Mouse (Mus musculus): ENCODE measurements around the gene Sox18. TPM values are rescaled to one million over a fixed set of nuclear protein-coding genes. Genes with fewer than 3 reads are reported as not detected.

Gene Sox18
- total and polyA plus RNA-seq, 3 experiments = 0.04 TPM; not detected in 2

DNA sequence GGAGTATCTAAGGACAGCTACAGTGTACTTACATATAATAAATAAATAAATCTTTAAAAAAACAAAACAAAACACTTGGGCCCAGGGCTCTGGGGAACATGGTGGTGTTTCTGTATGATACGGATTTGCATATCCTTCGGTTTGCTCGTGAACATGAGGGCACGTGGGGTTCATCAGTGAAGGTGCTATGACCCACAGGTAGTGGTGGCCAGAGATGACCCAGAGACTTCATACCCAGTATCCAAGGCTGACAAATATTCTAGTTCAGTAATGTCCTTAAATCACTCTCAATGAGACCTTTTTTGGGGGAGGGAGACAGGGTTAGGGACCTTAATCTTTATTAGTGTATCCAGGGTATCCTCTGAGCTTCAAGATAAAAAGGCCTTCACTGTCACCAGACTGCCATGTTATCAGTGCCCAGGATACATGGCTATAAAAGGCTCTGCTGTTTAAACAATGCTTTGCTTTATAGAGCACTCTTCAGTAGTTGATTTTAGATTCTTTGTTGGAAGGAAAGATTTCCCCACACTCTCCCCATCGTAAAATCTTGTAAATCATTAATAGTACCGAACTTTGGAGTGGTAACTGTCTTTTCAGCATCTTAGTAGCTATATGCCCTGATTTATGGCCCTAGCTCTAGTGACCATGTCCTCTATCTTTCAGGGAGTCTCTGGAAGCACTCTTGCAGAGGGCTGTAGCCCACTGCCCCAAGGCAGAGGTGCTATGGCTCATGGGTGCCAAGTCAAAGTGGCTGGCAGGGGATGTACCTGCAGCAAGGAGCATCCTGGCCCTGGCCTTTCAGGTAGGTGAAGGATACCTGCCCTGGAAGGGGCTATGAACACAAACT lies 24.6 kb downstream of the Sox18 start:
- Histone ChIP-seq H3K27me3 (ENCODE audit: control insufficient read depth in 1 of 2, insufficient read depth in 2 of 2, low read length in 2 of 2) (no peaks in the 10 kb centered on the region), H3K36me3 (ENCODE audit: control insufficient read depth in 1 of 2, insufficient read depth in 2 of 2, low read length in 2 of 2) (peaks cover 0 to 17% of the 10 kb centered on the region in 2 experiments; a peak in 2 of 4 replicates), H3K9ac (ENCODE audit: control insufficient read depth, low read depth, low read length, poor library complexity, severe bottlenecking) (no peak overlapping the region), H3K4me1 (ENCODE audit: control insufficient read depth in 1 of 2, insufficient read depth in 2 of 2, low read length in 2 of 2) (no peaks in the 10 kb centered on the region), H3K9me3 (replicated peaks; ENCODE audit: insufficient read depth, low read length) (no peaks in the 10 kb centered on the region), H3K27ac (ENCODE audit: control insufficient read depth, low read depth, low read length) (no peak overlapping the region), H3K79me2 (ENCODE audit: control insufficient read depth, insufficient read depth, low read length, poor library complexity) (no peaks in the 10 kb centered on the region), H3K4me3 (ENCODE audit: control insufficient read depth in 1 of 2, insufficient read depth in 1 of 2, low read depth in 2 of 2, low read length in 2 of 2) (no peak overlapping the region)
- no peak for DNase-seq (ENCODE audit: low read depth, low spot score)
- TF ChIP-seq MEF2A (IDR thresholded peaks at IDR 0.05; ENCODE audit: extremely low read depth, insufficient replicate concordance, low read depth, low read length, poor library complexity, severe bottlenecking) = no peak
- no peak for TF ChIP-seq MAX (IDR thresholded peaks at IDR 0.05; ENCODE audit: low read length)
- no peak for TF ChIP-seq ZMIZ1 (IDR thresholded peaks at IDR 0.05; ENCODE audit: low read depth, low read length)
- TF ChIP-seq MXI1 (IDR thresholded peaks at IDR 0.05; ENCODE audit: low read depth, low read length) = no peak
- TF ChIP-seq ZC3H11A (IDR thresholded peaks at IDR 0.05; ENCODE audit: low read depth, low read length) = no peak
- TF ChIP-seq UBTF (IDR thresholded peaks at IDR 0.05; ENCODE audit: borderline replicate concordance, insufficient read depth, low read depth, low read length) = no peak
- TF ChIP-seq CHD2 (IDR thresholded peaks at IDR 0.05; ENCODE audit: low read length) = no peak
- no peak for TF ChIP-seq ZKSCAN1 (IDR thresholded peaks at IDR 0.05; ENCODE audit: low read depth, low read length)
- TF ChIP-seq TCF12 (IDR thresholded peaks at IDR 0.05; ENCODE audit: low read depth, low read length) = no peak
- TF ChIP-seq CHD1 (IDR thresholded peaks at IDR 0.05; ENCODE audit: low read depth, low read length) = no peak
- no peak for TF ChIP-seq GATA1 (IDR thresholded peaks at IDR 0.05; ENCODE audit: low read depth, low read length)
- no peak for TF ChIP-seq RAD21 (IDR thresholded peaks at IDR 0.05; ENCODE audit: low read depth, low read length)
- no peak for TF ChIP-seq USF1 (IDR thresholded peaks at IDR 0.05; ENCODE audit: low read depth, low read length)
- TF ChIP-seq KAT2A (conservative IDR thresholded peaks at IDR 0.05; ENCODE audit: low read depth, low read length) = no peak
- no peak for TF ChIP-seq CTCF (IDR thresholded peaks at IDR 0.05 in 2 of 3, conservative IDR thresholded peaks at IDR 0.05 in 1 of 3; ENCODE audit: control insufficient read depth in 1 of 3, insufficient read depth in 1 of 3, low read depth in 2 of 3, low read length in 3 of 3, poor library complexity in 1 of 3, severe bottlenecking in 1 of 3)
- no peak for TF ChIP-seq ETS1 (IDR thresholded peaks at IDR 0.05; ENCODE audit: low read depth, low read length)
- TF ChIP-seq TBP (IDR thresholded peaks at IDR 0.05; ENCODE audit: low read depth, low read length) = no peak
- no peak for TF ChIP-seq POLR2AphosphoS5 (IDR thresholded peaks at IDR 0.05; ENCODE audit: borderline replicate concordance, low read depth, low read length)
- no peak for TF ChIP-seq POLR2A (IDR thresholded peaks at IDR 0.05; ENCODE audit: control insufficient read depth in 1 of 2, insufficient read depth in 1 of 2, low read depth in 1 of 2, low read length in 2 of 2, poor library complexity in 1 of 2)
- no peak for TF ChIP-seq NELFE (IDR thresholded peaks at IDR 0.05; ENCODE audit: low read depth, low read length)

DNA sequence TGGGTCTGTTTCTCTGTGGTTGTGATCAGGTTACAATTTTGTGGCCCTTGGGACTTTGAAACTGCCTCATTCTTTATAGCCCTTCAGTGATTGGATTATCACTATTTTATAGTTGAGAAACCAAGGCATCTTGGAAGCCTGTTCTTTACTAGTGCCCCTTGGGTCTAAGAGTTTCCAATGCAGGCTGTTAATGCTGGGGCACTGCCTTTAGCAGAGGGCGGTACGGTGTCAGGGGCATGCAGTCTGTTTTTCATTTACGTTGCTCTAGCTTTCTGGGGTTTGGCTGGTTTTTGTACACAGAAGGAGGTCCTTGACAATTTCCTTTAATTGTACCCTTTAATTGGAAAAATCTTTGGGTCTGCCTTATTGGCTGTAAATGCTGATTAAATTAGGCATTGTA lies 25.8 kb downstream of the Sox18 start:
- H3K4me3 ChIP-seq (ENCODE audit: control insufficient read depth in 1 of 2, insufficient read depth in 1 of 2, low read depth in 2 of 2, low read length in 2 of 2) = no peak overlapping the region
- DNase-seq (ENCODE audit: low read depth, low spot score) = no peak
- H3K36me3 ChIP-seq (ENCODE audit: control insufficient read depth in 1 of 2, insufficient read depth in 2 of 2, low read length in 2 of 2) = peaks cover 0 to 15% of the 10 kb centered on the region in 2 experiments; a peak in 2 of 4 replicates
- H3K27ac ChIP-seq (ENCODE audit: control insufficient read depth, low read depth, low read length) = no peak overlapping the region
- H3K27me3 ChIP-seq (ENCODE audit: control insufficient read depth in 1 of 2, insufficient read depth in 2 of 2, low read length in 2 of 2) = no peaks in the 10 kb centered on the region
- no peaks in the 10 kb centered on the region for H3K4me1 ChIP-seq (ENCODE audit: control insufficient read depth in 1 of 2, insufficient read depth in 2 of 2, low read length in 2 of 2)
- H3K9me3 ChIP-seq (replicated peaks; ENCODE audit: insufficient read depth, low read length) = no peaks in the 10 kb centered on the region
- H3K9ac ChIP-seq (ENCODE audit: control insufficient read depth, low read depth, low read length, poor library complexity, severe bottlenecking) = no peak overlapping the region
- no peaks in the 10 kb centered on the region for H3K79me2 ChIP-seq (ENCODE audit: control insufficient read depth, insufficient read depth, low read length, poor library complexity)
- TF ChIP-seq ELF1 (IDR thresholded peaks at IDR 0.05; ENCODE audit: low read depth, low read length) (no peak), RCOR1 (IDR thresholded peaks at IDR 0.05; ENCODE audit: low read depth, low read length) (no peak), USF2 (IDR thresholded peaks at IDR 0.05; ENCODE audit: borderline replicate concordance in 1 of 2, insufficient read depth in 1 of 2, low read depth in 1 of 2, low read length in 2 of 2) (no peak), SMC3 (IDR thresholded peaks at IDR 0.05; ENCODE audit: low read depth, low read length) (no peak), ETS1 (IDR thresholded peaks at IDR 0.05; ENCODE audit: low read depth, low read length) (no peak), MAFK (IDR thresholded peaks at IDR 0.05; ENCODE audit: borderline replicate concordance, low read depth, low read length) (no peak), MXI1 (IDR thresholded peaks at IDR 0.05; ENCODE audit: low read depth, low read length) (no peak), MEF2A (IDR thresholded peaks at IDR 0.05; ENCODE audit: extremely low read depth, insufficient replicate concordance, low read depth, low read length, poor library complexity, severe bottlenecking) (no peak), GABPA (IDR thresholded peaks at IDR 0.05; ENCODE audit: low read depth, low read length) (no peak), POLR2AphosphoS5 (IDR thresholded peaks at IDR 0.05; ENCODE audit: borderline replicate concordance, low read depth, low read length) (no peak), TCF12 (IDR thresholded peaks at IDR 0.05; ENCODE audit: low read depth, low read length) (no peak), JUND (IDR thresholded peaks at IDR 0.05; ENCODE audit: low read depth, low read length) (no peak), E2F4 (IDR thresholded peaks at IDR 0.05; ENCODE audit: borderline replicate concordance, low read depth, low read length) (no peak), HCFC1 (IDR thresholded peaks at IDR 0.05; ENCODE audit: low read depth, low read length) (no peak), NELFE (IDR thresholded peaks at IDR 0.05; ENCODE audit: low read depth, low read length) (no peak)
